Mouse (Mus musculus) CD4-positive, CD25-positive, alpha-beta regulatory T cell, adult 4 months (primary cell): ENCODE data around the gene Ly9. TPM values are rescaled to one million over a fixed set of nuclear protein-coding genes. Genes with fewer than 3 reads are reported as not detected.
A peak's percentile ranks its signal among the peaks of the same experiment; 100 is the strongest.

ENCODE experiments used
- ATAC-seq: one replicate; pipeline ENCODE4 v1.8.0; 2017
- polyA plus RNA-seq, 2 experiments: library from polyadenylated mRNA; unstranded; fragments of 100-300 nt; shearing (Covaris generic); gene quantifications; one replicate each; pipeline ENCODE4 v1.2.1; 2017

Gene Ly9
- polyA plus RNA-seq: 100 to 1,000 TPM in 1 of 2 experiments, 10 to 100 TPM in 1; 52.9 to 159 TPM

- ATAC-seq: peak; percentile 90
Observed at GRCm38 (mm10) chr1:171607176-171607575, at the start of gene Ly9. Gene Ly9, minus strand, starts transcription at chr1:171607410.

GRCm38 (mm10) chr1:171652734-171653133, 45.5 kb upstream of the Ly9 start, which contains the start of gene Slamf7:
Gene Slamf7, minus strand, starts transcription at chr1:171653035.
- no peak for ATAC-seq

- ATAC-seq: peak; percentile 95
Observed at GRCm38 (mm10) chr1:171648840-171649239, 41.6 kb upstream of the Ly9 start.

- no peak for ATAC-seq
Observed at GRCm38 (mm10) chr1:171647716-171648115, 40.5 kb upstream of the Ly9 start.

GRCm38 (mm10) chr1:171646429-171646940, 39.3 kb upstream of the Ly9 start:
- ATAC-seq: no peak

GRCm38 (mm10) chr1:171643612-171644011, 36.4 kb upstream of the Ly9 start:
- peak; percentile 93 for ATAC-seq

GRCm38 (mm10) chr1:171640796-171641195, 33.6 kb upstream of the Ly9 start:
- no peak for ATAC-seq

GRCm38 (mm10) chr1:171638686-171639085, 31.5 kb upstream of the Ly9 start:
- no peak for ATAC-seq

- ATAC-seq: no peak
Observed at GRCm38 (mm10) chr1:171637101-171637500, 29.9 kb upstream of the Ly9 start.

GRCm38 (mm10) chr1:171635696-171636095, 28.5 kb upstream of the Ly9 start:
- no peak for ATAC-seq

GRCm38 (mm10) chr1:171631447-171631846, 24.2 kb upstream of the Ly9 start:
- ATAC-seq: peak; percentile 63

- no peak for ATAC-seq
Observed at GRCm38 (mm10) chr1:171630912-171631311, 23.7 kb upstream of the Ly9 start.

GRCm38 (mm10) chr1:171630041-171630440, 22.8 kb upstream of the Ly9 start:
- no peak for ATAC-seq

GRCm38 (mm10) chr1:171629168-171629567, 22.0 kb upstream of the Ly9 start:
- ATAC-seq: no peak

- ATAC-seq: no peak
Observed at GRCm38 (mm10) chr1:171627801-171628200, 20.6 kb upstream of the Ly9 start.

GRCm38 (mm10) chr1:171620091-171620490, 12.9 kb upstream of the Ly9 start:
- ATAC-seq: no peak

- ATAC-seq: no peak
Observed at GRCm38 (mm10) chr1:171619645-171620044, 12.4 kb upstream of the Ly9 start.

- ATAC-seq: peak; percentile 87
Observed at GRCm38 (mm10) chr1:171619001-171619400, 11.8 kb upstream of the Ly9 start.

- no peak for ATAC-seq
Observed at GRCm38 (mm10) chr1:171616881-171617515, 9.8 kb upstream of the Ly9 start.

- ATAC-seq: peak; percentile 73
Observed at GRCm38 (mm10) chr1:171613962-171614361, 6.8 kb upstream of the Ly9 start.

GRCm38 (mm10) chr1:171610781-171611180, 3.6 kb upstream of the Ly9 start:
- ATAC-seq: no peak

- no peak for ATAC-seq
Observed at GRCm38 (mm10) chr1:171610026-171610425, 2.8 kb upstream of the Ly9 start.

GRCm38 (mm10) chr1:171606656-171607055, 554 bp downstream of the Ly9 start:
- ATAC-seq: peak; percentile 28

GRCm38 (mm10) chr1:171604686-171605085, 2.5 kb downstream of the Ly9 start:
- ATAC-seq: no peak

- ATAC-seq: no peak
Observed at GRCm38 (mm10) chr1:171584584-171584983, 22.6 kb downstream of the Ly9 start.
